Comparison of ENCODE assay signal across 17 mouse cellular contexts in the genomic region with DNA sequence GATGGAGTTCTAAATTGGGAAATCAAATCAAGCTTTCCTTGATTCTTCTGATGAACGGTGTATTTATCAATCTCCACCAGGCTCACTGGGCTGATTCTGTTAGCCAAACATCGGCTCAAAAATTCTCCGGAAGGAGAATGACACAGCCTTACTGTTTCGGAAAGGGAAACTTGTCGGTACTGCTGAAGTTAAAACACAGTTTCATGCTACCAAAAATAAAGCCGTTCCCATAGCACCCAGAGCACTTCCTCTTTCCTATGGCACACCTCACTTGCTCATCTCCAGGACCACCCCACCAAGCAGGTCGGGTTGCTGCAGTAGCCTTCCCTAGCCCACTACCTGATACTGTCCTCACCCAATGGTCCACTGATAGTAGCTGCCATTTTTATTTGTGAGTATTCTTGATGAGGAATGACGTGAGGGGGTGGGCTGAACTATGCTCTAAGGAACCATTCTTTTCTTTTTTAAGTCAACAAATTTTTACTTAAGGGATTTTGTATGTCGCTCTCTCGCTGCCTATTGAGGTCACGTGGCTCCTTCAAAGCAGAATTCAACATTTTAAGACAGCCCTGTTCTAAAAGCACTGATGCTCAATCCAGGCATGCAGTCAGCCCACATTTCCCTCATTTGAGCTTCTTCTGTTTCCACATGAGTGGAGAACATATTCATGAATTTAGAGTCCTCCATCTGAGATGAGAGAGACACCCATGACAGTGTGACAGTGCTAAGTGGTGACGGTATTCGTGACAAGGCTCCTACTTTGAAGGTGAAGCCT. TPM values are rescaled to one million over a fixed set of nuclear protein-coding genes. Genes with fewer than 3 reads are reported as not detected.
DNase-seq lines count a peak whose midpoint lies in the region; ATAC-seq and TF ChIP-seq lines count a peak whose summit lies in the region.
"Had no signal": no experiment of that assay in that cellular context is flagged by ENCODE, and none has a peak within 500 bp of the region (broad histone marks: within the 10 kb centered on the region; RNA-seq: fewer than 3 reads in every experiment).

No protein-coding gene starts in this region.

- peak; percentile 49 for DNase-seq in retina, postnatal 1 day
- no peak for DNase-seq in retina, embryonic 14.5 days (ENCODE audit: low spot score)
- DNase-seq in MEL (ENCODE audit: low read depth, low spot score) = peak; percentile 43
- peak; percentile 86 for DNase-seq in splenic B cell, adult 2 months (ENCODE audit: low read depth, low spot score)
- no peak for DNase-seq in heart, postnatal 4 days
- DNase-seq: adrenal gland, postnatal 14 days; cerebellum, adult 11 months; forebrain, postnatal 0 days; gastrocnemius, postnatal 36 days; kidney, adult 2 months; lung, postnatal 10 days had no signal

- peaks cover 0 to 20% of the 10 kb centered on the region in 2 experiments; a peak in 2 of 4 replicates for H3K36me3 ChIP-seq in MEL (ENCODE audit: control insufficient read depth in 1 of 2, insufficient read depth in 2 of 2, low read length in 2 of 2)
- peaks cover 2% of the 10 kb centered on the region for H3K36me3 ChIP-seq in splenic B cell, adult 2 months (ENCODE audit: control insufficient read depth, insufficient read depth, low read length, poor library complexity, severe bottlenecking)
- H3K36me3 ChIP-seq: embryonic facial prominence, embryonic 15.5 days; midbrain, embryonic 13.5 days; neural tube, embryonic 12.5 days had no signal

- no peak for TF ChIP-seq CTCF in MEL (IDR thresholded peaks at IDR 0.05 in 2 of 3, conservative IDR thresholded peaks at IDR 0.05 in 1 of 3; ENCODE audit: control insufficient read depth in 1 of 3, insufficient read depth in 1 of 3, low read depth in 2 of 3, low read length in 3 of 3, poor library complexity in 1 of 3, severe bottlenecking in 1 of 3)

- ATAC-seq in hematopoietic stem cell, adult 5-6 weeks (replicated peaks in 1 of 2; ENCODE audit: insufficient read depth in 1 of 2, low FRiP score in 2 of 2, low TSS enrichment in 1 of 2, low read depth in 1 of 2, poor library complexity in 2 of 2, severe bottlenecking in 2 of 2) = peak; percentile 69 to 79
- no peak for ATAC-seq in erythroid progenitor cell, adult 5-6 weeks (replicated peaks; ENCODE audit: low FRiP score, poor library complexity, severe bottlenecking)
- ATAC-seq: forebrain, postnatal 0 days; midbrain, embryonic 13.5 days had no signal

- no peak for TF ChIP-seq EP300 in MEL (IDR thresholded peaks at IDR 0.05; ENCODE audit: low read depth in 1 of 2, low read length in 2 of 2)

- no peak overlapping the region for H3K27ac ChIP-seq in MEL (ENCODE audit: control insufficient read depth, low read depth, low read length)
- H3K27ac ChIP-seq: embryonic facial prominence, embryonic 15.5 days; hindbrain, embryonic 14.5 days; midbrain, embryonic 13.5 days; neural tube, embryonic 12.5 days had no signal

- H3K9ac ChIP-seq in MEL (ENCODE audit: control insufficient read depth, low read depth, low read length, poor library complexity, severe bottlenecking) = no peak overlapping the region
- H3K9ac ChIP-seq: embryonic facial prominence, embryonic 15.5 days; forebrain, postnatal 0 days; hindbrain, embryonic 14.5 days; midbrain, embryonic 13.5 days; neural tube, embryonic 12.5 days had no signal

- no peaks in the 10 kb centered on the region for H3K9me3 ChIP-seq in MEL (replicated peaks; ENCODE audit: insufficient read depth, low read length)
- H3K9me3 ChIP-seq: embryonic facial prominence, embryonic 15.5 days; midbrain, embryonic 13.5 days; neural tube, embryonic 12.5 days had no signal

- peaks cover 10 to 20% of the 10 kb centered on the region in 2 experiments for H3K4me1 ChIP-seq in MEL (ENCODE audit: control insufficient read depth in 1 of 2, insufficient read depth in 2 of 2, low read length in 2 of 2)

- no peaks in the 10 kb centered on the region for H3K79me2 ChIP-seq in MEL (ENCODE audit: control insufficient read depth, insufficient read depth, low read length, poor library complexity)

- no peak for TF ChIP-seq POLR2A in MEL (IDR thresholded peaks at IDR 0.05; ENCODE audit: control insufficient read depth in 1 of 2, insufficient read depth in 1 of 2, low read depth in 1 of 2, low read length in 2 of 2, poor library complexity in 1 of 2)

- TF ChIP-seq RAD21 in MEL (IDR thresholded peaks at IDR 0.05; ENCODE audit: low read depth, low read length) = no peak

- no peak overlapping the region for H3K4me3 ChIP-seq in MEL (ENCODE audit: control insufficient read depth in 1 of 2, insufficient read depth in 1 of 2, low read depth in 2 of 2, low read length in 2 of 2)
- H3K4me3 ChIP-seq: embryonic facial prominence, embryonic 15.5 days; midbrain, embryonic 13.5 days; neural tube, embryonic 12.5 days had no signal

- no peaks in the 10 kb centered on the region for H3K27me3 ChIP-seq in MEL (ENCODE audit: control insufficient read depth in 1 of 2, insufficient read depth in 2 of 2, low read length in 2 of 2)
- no peaks in the 10 kb centered on the region for H3K27me3 ChIP-seq in splenic B cell, adult 2 months (ENCODE audit: control insufficient read depth, insufficient read depth, low read length, poor library complexity, severe bottlenecking)
- H3K27me3 ChIP-seq: neural tube, embryonic 12.5 days had no signal

TF ChIP-seq in MEL, 35 proteins besides CTCF, POLR2A, EP300 and RAD21:
- TF ChIP-seq NELFE (IDR thresholded peaks at IDR 0.05; ENCODE audit: low read depth, low read length) = no peak
- TF ChIP-seq UBTF (IDR thresholded peaks at IDR 0.05; ENCODE audit: borderline replicate concordance, insufficient read depth, low read depth, low read length) = no peak
- no peak for TF ChIP-seq MAFK (IDR thresholded peaks at IDR 0.05; ENCODE audit: borderline replicate concordance, low read depth, low read length)
- no peak for TF ChIP-seq NRF1 (IDR thresholded peaks at IDR 0.05; ENCODE audit: insufficient read depth, low read depth, low read length, poor library complexity, severe bottlenecking)
- no peak for TF ChIP-seq MAX (IDR thresholded peaks at IDR 0.05; ENCODE audit: low read length)
- TF ChIP-seq GATA1 (IDR thresholded peaks at IDR 0.05; ENCODE audit: low read depth, low read length) = no peak
- no peak for TF ChIP-seq JUND (IDR thresholded peaks at IDR 0.05; ENCODE audit: low read depth, low read length)
TF ChIP-seq in MEL: peak in this region for 0.

RNA-seq across cellular contexts. Expression of a gene that starts 52.5 kb away (rescaled TPM):
- total RNA-seq in MEL (2012; rRNA removed) = 13.5 and 13.9 TPM in 2 replicates
- polyA plus RNA-seq in MEL (2012; ENCODE audit: insufficient read depth in 1 of 2, insufficient read length in 2 of 2, low read depth in 1 of 2, low replicate concordance in 2 of 2, missing spikeins in 1 of 2) = 10 to 100 TPM in 1 of 2 experiments, not detected in 1; 18.5 TPM
- 72.0 and 117 TPM in 2 replicates for total RNA-seq in hematopoietic stem cell, adult 5-6 weeks (2017)
- 15.5 and 26.3 TPM in 2 replicates for total RNA-seq in erythroid progenitor cell, adult 5-6 weeks (2015; ENCODE audit: low replicate concordance)
- total RNA-seq in erythroid progenitor cell, adult 5-6 weeks (2017; ENCODE audit: low replicate concordance) = 7.1 and 19.1 TPM in 2 replicates
- 10 to 100 TPM; 25.4 to 27.5 TPM for total RNA-seq in heart, postnatal 4 days (2021)

Comparison
In these comparisons a context has a peak if more than half of its experiments do, and no peak if none do; other contexts are left out.
1. DNase-seq: peak in retina, postnatal 1 day (single experiment), MEL (single experiment) and splenic B cell, adult 2 months (single experiment); none in retina, embryonic 14.5 days (single experiment) and heart, postnatal 4 days (single experiment).